Mouse (Mus musculus) hindbrain, embryonic 15.5 days (tissue): ENCODE data around the gene Gm20422. TPM values are rescaled to one million over a fixed set of nuclear protein-coding genes. Genes with fewer than 3 reads are reported as not detected.

Experiments used
- ATAC-seq: fragments of 200-750 bp; cut with Nextera tagmentation; 2 replicates; pipeline ENCODE4 v1.8.0; 2017; ENCODE audit warnings: low read depth, moderate number of reproducible peaks, moderate TSS enrichment; ENCODE audit not compliant: low FRiP score
- H3K27ac ChIP-seq: fragments of 300-500 bp; sonication (generic); replicated peaks from 2 replicates; pipeline ENCODE4 v1.5.1; 2015; ENCODE audit warnings: mild to moderate bottlenecking, inconsistent platforms
- H3K27me3 ChIP-seq: fragments of 300-500 bp; sonication (generic); 2 replicates; pipeline ENCODE4 v1.6.1; 2015; ENCODE audit warnings: control low read depth, inconsistent platforms
- H3K36me3 ChIP-seq: fragments of 300-500 bp; sonication (generic); 2 replicates; pipeline ENCODE4 v1.6.1; 2015; ENCODE audit warnings: control low read depth, inconsistent platforms
- H3K4me1 ChIP-seq: fragments of 300-500 bp; sonication (generic); replicated peaks from 2 replicates; pipeline ENCODE4 v1.6.1; 2015; ENCODE audit warnings: control low read depth, inconsistent platforms
- H3K4me2 ChIP-seq: fragments of 300-500 bp; sonication (generic); 2 replicates; pipeline ENCODE4 v1.6.1; 2015; ENCODE audit warnings: moderate library complexity, mild to moderate bottlenecking, inconsistent platforms
- H3K4me3 ChIP-seq: fragments of 300-500 bp; sonication (generic); 2 replicates; pipeline ENCODE4 v1.5.1; 2015; ENCODE audit warnings: mild to moderate bottlenecking, inconsistent platforms
- H3K9ac ChIP-seq: fragments of 300-500 bp; sonication (generic); 2 replicates; pipeline ENCODE4 v1.6.1; 2015; ENCODE audit warnings: inconsistent platforms
- H3K9me3 ChIP-seq: fragments of 300-500 bp; sonication (generic); 2 replicates; pipeline ENCODE4 v1.6.1; 2016; ENCODE audit warnings: control low read depth, inconsistent platforms
- WGBS: fragments of 180-500 bp; shearing (Covaris S2); methylation state at CpG from one replicate; pipeline ENCODE4 v1.1.7; 2015; 5-methylcytosine and 5-hydroxymethylcytosine counted together
- polyA plus RNA-seq: library from polyadenylated mRNA; unstranded; fragments of >200 nt; fragmentation: Nextera tagmentation; extraction: Ambion mirVana; gene quantifications from 2 replicates; pipeline ENCODE4 v1.2.1, GENCODE M21; 2015

Gm20422 gene
- polyA plus RNA-seq, 1 experiment from 2014 or later: not detected

- WGBS: under 1% methylated on average over 47 of the region's 48 CpGs
- no peaks in the 10 kb centered on the region for H3K27me3 ChIP-seq
Observed at GRCm38 (mm10) chr8:69791415-69792068, 16.9 kb upstream of the Gm20422 start.

GRCm38 (mm10) chr8:69790773-69791367 is 16.2 kb upstream of the Gm20422 start, which contains the start of the genes Atp13a1 and Zfp866:
Gene Atp13a1 (plus strand): TSS chr8:69791163.
Gene Zfp866 (minus strand): TSS chr8:69791178.
- under 1% methylated on average over 33 of the region's 38 CpGs for WGBS
- peaks cover 23% of the 10 kb centered on the region for H3K4me1 ChIP-seq
- H3K4me2 ChIP-seq: peak within 1 kb of the TSS; percentile 82
- ATAC-seq: peak; percentile 95
- peaks cover 20% of the 10 kb centered on the region for H3K36me3 ChIP-seq
- H3K9ac ChIP-seq: peak within 1 kb of the TSS; percentile 92
- H3K9me3 ChIP-seq: no peaks in the 10 kb centered on the region
- no peaks in the 10 kb centered on the region for H3K27me3 ChIP-seq
- H3K27ac ChIP-seq: peak within 1 kb of the TSS; percentile 78
- peak within 1 kb of the TSS; percentile 99 for H3K4me3 ChIP-seq

More at GRCm38 (mm10) chr8:69791415-69792068, 16.9 kb upstream of the Gm20422 start:
- peaks cover 23% of the 10 kb centered on the region for H3K4me1 ChIP-seq
- peak overlapping the region; percentile 92 for H3K9ac ChIP-seq
- H3K27ac ChIP-seq: peak overlapping the region; percentile 78
- peak overlapping the region; percentile 82 for H3K4me2 ChIP-seq
- peaks cover 27% of the 10 kb centered on the region for H3K36me3 ChIP-seq
- peak overlapping the region; percentile 99 for H3K4me3 ChIP-seq
- peak; percentile 81 for ATAC-seq
- no peaks in the 10 kb centered on the region for H3K9me3 ChIP-seq

GRCm38 (mm10) chr8:69790364-69790763 is 15.7 kb upstream of the Gm20422 start:
- Histone ChIP-seq H3K9ac (peak overlapping the region; percentile 92), H3K27ac (peak overlapping the region; percentile 78), H3K4me2 (peak overlapping the region; percentile 82), H3K4me1 (peaks cover 23% of the 10 kb centered on the region), H3K4me3 (peak overlapping the region; percentile 99), H3K9me3 (no peaks in the 10 kb centered on the region), H3K36me3 (peaks cover 15% of the 10 kb centered on the region), H3K27me3 (no peaks in the 10 kb centered on the region)
- 42% methylated on average over 11 of the region's 11 CpGs for WGBS
- ATAC-seq: no peak

- 84% methylated on average over 5 of the region's 5 CpGs for WGBS
- Histone ChIP-seq H3K4me2 (0 out of 2 replicates have a peak overlapping the region, but pooled peaks have one; percentile 82), H3K9me3 (no peaks in the 10 kb centered on the region), H3K27ac (no peak overlapping the region), H3K4me1 (peaks cover 23% of the 10 kb centered on the region), H3K36me3 (peaks cover 9% of the 10 kb centered on the region), H3K27me3 (no peaks in the 10 kb centered on the region), H3K4me3 (no peak overlapping the region), H3K9ac (no peak overlapping the region)
- ATAC-seq: no peak
Observed at GRCm38 (mm10) chr8:69789731-69790130, 15.0 kb upstream of the Gm20422 start.

GRCm38 (mm10) chr8:69789105-69789504 is 14.4 kb upstream of the Gm20422 start:
- Histone ChIP-seq H3K9ac (no peak overlapping the region), H3K4me1 (peaks cover 23% of the 10 kb centered on the region), H3K27me3 (no peaks in the 10 kb centered on the region), H3K27ac (no peak overlapping the region), H3K4me3 (no peak overlapping the region), H3K4me2 (no peak overlapping the region), H3K9me3 (no peaks in the 10 kb centered on the region), H3K36me3 (peaks cover 4% of the 10 kb centered on the region; the same call in 1 of the 2 replicates)
- 87% methylated on average over 5 of the region's 5 CpGs for WGBS
- no peak for ATAC-seq

GRCm38 (mm10) chr8:69777111-69777510 is 2.4 kb upstream of the Gm20422 start:
- no peaks in the 10 kb centered on the region for H3K36me3 ChIP-seq
- H3K27ac ChIP-seq: no peak overlapping the region
- peaks cover 19% of the 10 kb centered on the region for H3K4me1 ChIP-seq
- ATAC-seq: no peak
- WGBS: 76% methylated on average over 10 of the region's 12 CpGs
- H3K4me3 ChIP-seq: no peak overlapping the region
- H3K4me2 ChIP-seq: no peak overlapping the region
- H3K27me3 ChIP-seq: no peaks in the 10 kb centered on the region
- H3K9ac ChIP-seq: no peak overlapping the region
- H3K9me3 ChIP-seq: no peaks in the 10 kb centered on the region

GRCm38 (mm10) chr8:69775149-69775534 is 456 bp upstream of the Gm20422 start:
- ATAC-seq: peak; percentile 27; the same call in 1 of the 2 replicates
- WGBS: 54% methylated on average over 2 of the region's 2 CpGs
- peaks cover 34% of the 10 kb centered on the region for H3K4me1 ChIP-seq

GRCm38 (mm10) chr8:69772106-69772505 is 2.6 kb downstream of the Gm20422 start:
- Histone ChIP-seq H3K27ac (no peak overlapping the region), H3K4me3 (no peak overlapping the region), H3K36me3 (peaks cover 22% of the 10 kb centered on the region), H3K9me3 (no peaks in the 10 kb centered on the region), H3K4me2 (peak overlapping the region; percentile 2; the same call in 1 of the 2 replicates), H3K9ac (no peak overlapping the region), H3K4me1 (peaks cover 37% of the 10 kb centered on the region), H3K27me3 (no peaks in the 10 kb centered on the region)
- ATAC-seq: no peak
- WGBS: 91% methylated on average over 2 of the region's 2 CpGs

More at GRCm38 (mm10) chr8:69775149-69775534, 456 bp upstream of the Gm20422 start:
- Histone ChIP-seq H3K27ac (peak overlapping the region; percentile 100), H3K4me2 (peak overlapping the region; percentile 69), H3K4me3 (peak overlapping the region; percentile 70), H3K9ac (peak overlapping the region; percentile 17; the same call in 1 of the 2 replicates), H3K27me3 (no peaks in the 10 kb centered on the region), H3K36me3 (no peaks in the 10 kb centered on the region), H3K9me3 (no peaks in the 10 kb centered on the region)

- no peaks in the 10 kb centered on the region for H3K9me3 ChIP-seq
- H3K4me3 ChIP-seq: no peak overlapping the region
- no peak for ATAC-seq
- H3K4me1 ChIP-seq: peaks cover 37% of the 10 kb centered on the region
- H3K9ac ChIP-seq: no peak overlapping the region
- H3K27me3 ChIP-seq: no peaks in the 10 kb centered on the region
- H3K4me2 ChIP-seq: no peak overlapping the region
- WGBS: 90% methylated on average over 9 of the region's 9 CpGs
- peaks cover 31% of the 10 kb centered on the region for H3K36me3 ChIP-seq
- H3K27ac ChIP-seq: no peak overlapping the region
Observed at GRCm38 (mm10) chr8:69771221-69771620, 3.5 kb downstream of the Gm20422 start.

- no peak overlapping the region for H3K9ac ChIP-seq
- no peak for ATAC-seq
- H3K9me3 ChIP-seq: no peaks in the 10 kb centered on the region
- no peaks in the 10 kb centered on the region for H3K27me3 ChIP-seq
- H3K36me3 ChIP-seq: peaks cover 44% of the 10 kb centered on the region
- no peaks in the 10 kb centered on the region for H3K4me1 ChIP-seq
- no peak overlapping the region for H3K4me2 ChIP-seq
- H3K4me3 ChIP-seq: no peak overlapping the region
- H3K27ac ChIP-seq: no peak overlapping the region
- 88% methylated on average over 4 of the region's 4 CpGs for WGBS
Observed at GRCm38 (mm10) chr8:69761814-69762445, 12.8 kb downstream of the Gm20422 start.

- no peak overlapping the region for H3K4me2 ChIP-seq
- H3K4me3 ChIP-seq: no peak overlapping the region
- no peaks in the 10 kb centered on the region for H3K27me3 ChIP-seq
- ATAC-seq: no peak
- H3K9ac ChIP-seq: no peak overlapping the region
- H3K36me3 ChIP-seq: peaks cover 22% of the 10 kb centered on the region
- no peak overlapping the region for H3K27ac ChIP-seq
- WGBS: 94% methylated on average over 5 of the region's 5 CpGs
- no peaks in the 10 kb centered on the region for H3K9me3 ChIP-seq
- no peaks in the 10 kb centered on the region for H3K4me1 ChIP-seq
Observed at GRCm38 (mm10) chr8:69758316-69758715, 16.4 kb downstream of the Gm20422 start.

GRCm38 (mm10) chr8:69752437-69752836 is 22.2 kb downstream of the Gm20422 start:
- H3K36me3 ChIP-seq: peaks cover 15% of the 10 kb centered on the region
- H3K9me3 ChIP-seq: no peaks in the 10 kb centered on the region
- WGBS: 91% methylated on average over 2 of the region's 2 CpGs
- peaks cover 17% of the 10 kb centered on the region for H3K4me1 ChIP-seq
- H3K27me3 ChIP-seq: no peaks in the 10 kb centered on the region
- no peak overlapping the region for H3K9ac ChIP-seq
- H3K27ac ChIP-seq: no peak overlapping the region
- no peak overlapping the region for H3K4me2 ChIP-seq
- no peak overlapping the region for H3K4me3 ChIP-seq
- ATAC-seq: no peak
